Mouse (Mus musculus): Measurements from ENCODE around the gene Edar. TPM values are rescaled to one million over a fixed set of nuclear protein-coding genes. Genes with fewer than 3 reads are reported as not detected.

Gene Edar
- polyA plus RNA-seq, 1 experiment from 2014 or later: 0.89 TPM

DNA sequence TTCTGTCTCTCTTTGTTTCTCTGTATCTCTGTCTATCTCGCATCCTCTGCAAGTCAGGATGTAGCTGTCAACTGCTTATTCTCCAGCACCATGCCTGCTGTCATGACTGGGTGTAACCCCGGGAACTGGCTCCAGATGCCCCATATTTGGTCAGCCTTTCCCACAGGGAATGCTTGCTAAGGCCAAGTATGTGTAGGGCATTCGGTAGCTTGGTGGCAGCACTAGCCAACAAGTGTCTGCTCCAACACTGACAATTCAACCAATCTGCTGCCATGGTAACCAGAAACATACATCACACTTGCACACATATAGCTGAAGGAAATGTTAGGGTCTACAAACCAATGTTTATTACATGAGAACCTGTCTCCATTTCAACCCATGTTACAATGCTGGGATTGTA is 21.8 kb downstream of the Edar start:
- H3K9ac ChIP-seq (ENCODE audit: low read length): no peak overlapping the region
- no peaks in the 10 kb centered on the region for H3K36me3 ChIP-seq (ENCODE audit: control insufficient read depth, insufficient read depth, low read length)
- H3K27ac ChIP-seq (ENCODE audit: low read depth, low read length): no peak overlapping the region
- DNase-seq (ENCODE audit: low spot score) (no peak), ATAC-seq (no peak)
- H3K4me2 ChIP-seq (ENCODE audit: low read length): no peak overlapping the region
- 86% methylated on average over 3 of the region's 3 CpGs for WGBS
- no peaks in the 10 kb centered on the region; the same call in 1 of the 2 replicates for H3K27me3 ChIP-seq (replicated peaks; ENCODE audit: control insufficient read depth, insufficient read depth, low read length)
- H3K4me3 ChIP-seq (ENCODE audit: low read depth, low read length): no peak overlapping the region
- peaks cover 20% of the 10 kb centered on the region for H3K4me1 ChIP-seq (ENCODE audit: control insufficient read depth, insufficient read depth, low read length)
- H3K9me3 ChIP-seq (replicated peaks; ENCODE audit: control insufficient read depth, low read length): no peaks in the 10 kb centered on the region; the same call in 1 of the 2 replicates

DNA sequence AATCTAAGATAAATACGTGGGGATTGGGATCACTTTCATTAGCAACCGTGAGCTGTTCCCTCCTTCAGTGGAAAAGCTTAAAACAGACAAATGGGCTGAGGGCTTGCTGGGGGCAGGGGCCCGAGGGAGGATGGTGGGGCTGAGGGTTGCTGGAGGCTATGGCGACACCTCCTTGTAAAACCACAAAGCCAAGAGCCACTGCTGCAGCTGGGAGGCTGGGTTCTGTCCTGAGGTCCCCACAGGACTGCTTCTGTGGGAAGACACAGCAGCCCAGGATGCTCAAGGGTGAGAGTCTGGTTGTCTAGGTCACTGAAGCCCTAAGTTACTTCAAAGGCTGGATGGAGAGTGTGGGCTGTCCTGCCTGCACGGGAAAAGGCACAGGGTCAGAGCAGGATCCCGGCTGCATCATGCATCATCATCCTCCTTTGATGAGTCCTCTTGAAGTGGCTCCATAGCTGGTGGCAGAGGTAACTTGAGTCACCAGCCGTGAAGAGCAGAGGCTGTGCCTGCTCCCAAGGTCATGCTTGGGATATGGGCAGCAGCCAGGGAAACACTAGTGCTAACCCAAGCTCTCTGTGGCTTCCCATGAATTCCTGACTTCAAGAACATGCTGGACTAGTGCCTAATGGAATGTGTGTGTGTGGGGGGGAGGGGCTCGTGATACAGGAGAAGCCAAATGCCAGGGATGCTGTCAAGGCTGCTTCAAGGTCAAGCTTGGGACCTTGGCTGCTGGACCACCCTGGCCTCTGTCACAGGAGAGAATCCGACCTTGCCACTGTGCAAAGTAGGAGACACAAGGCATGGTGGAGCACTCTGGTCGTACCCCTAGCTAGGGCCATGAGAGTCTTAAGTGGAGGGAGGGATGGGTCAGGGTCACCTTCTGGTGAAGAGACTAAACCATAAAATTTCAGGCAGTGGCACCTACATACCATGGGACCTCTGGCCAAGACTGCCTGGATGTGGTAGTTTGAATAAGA is 22.7 kb downstream of the Edar start:
- H3K9me3 ChIP-seq (replicated peaks; ENCODE audit: control insufficient read depth, low read length): no peaks in the 10 kb centered on the region; the same call in 1 of the 2 replicates
- no peaks in the 10 kb centered on the region for H3K36me3 ChIP-seq (ENCODE audit: control insufficient read depth, insufficient read depth, low read length)
- no peaks in the 10 kb centered on the region; the same call in 1 of the 2 replicates for H3K27me3 ChIP-seq (replicated peaks; ENCODE audit: control insufficient read depth, insufficient read depth, low read length)
- DNase-seq (ENCODE audit: low spot score) (no peak), ATAC-seq (peak; percentile 40)
- peaks cover 20% of the 10 kb centered on the region for H3K4me1 ChIP-seq (ENCODE audit: control insufficient read depth, insufficient read depth, low read length)
- 22% methylated on average over 10 of the region's 10 CpGs for WGBS
- peak overlapping the region; percentile 41 for H3K4me2 ChIP-seq (ENCODE audit: low read length)
- no peak overlapping the region; the same call in 1 of the 2 replicates for H3K9ac ChIP-seq (ENCODE audit: low read length)
- H3K4me3 ChIP-seq (ENCODE audit: low read depth, low read length): no peak overlapping the region
- no peak overlapping the region for H3K27ac ChIP-seq (ENCODE audit: low read depth, low read length)

DNA sequence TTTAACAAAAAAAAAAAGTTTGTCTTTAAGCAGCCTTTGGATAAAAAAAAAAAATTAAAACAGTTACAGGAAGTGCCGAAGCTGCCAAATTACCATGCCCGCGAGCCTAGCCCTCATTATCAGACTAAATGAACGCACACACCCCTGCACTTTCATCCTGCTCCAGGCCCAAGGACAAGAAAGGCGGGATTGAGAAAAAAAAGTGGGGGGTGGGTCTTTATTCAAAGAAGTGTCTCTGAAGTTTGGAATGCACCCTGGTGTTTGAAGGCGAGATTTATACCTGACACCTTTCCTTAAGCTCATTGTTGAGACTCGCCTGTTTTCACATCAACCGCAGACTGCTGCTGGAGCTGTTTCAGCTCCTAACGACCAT is 23.4 kb downstream of the Edar start:
- 2% methylated on average over 9 of the region's 9 CpGs for WGBS

DNA sequence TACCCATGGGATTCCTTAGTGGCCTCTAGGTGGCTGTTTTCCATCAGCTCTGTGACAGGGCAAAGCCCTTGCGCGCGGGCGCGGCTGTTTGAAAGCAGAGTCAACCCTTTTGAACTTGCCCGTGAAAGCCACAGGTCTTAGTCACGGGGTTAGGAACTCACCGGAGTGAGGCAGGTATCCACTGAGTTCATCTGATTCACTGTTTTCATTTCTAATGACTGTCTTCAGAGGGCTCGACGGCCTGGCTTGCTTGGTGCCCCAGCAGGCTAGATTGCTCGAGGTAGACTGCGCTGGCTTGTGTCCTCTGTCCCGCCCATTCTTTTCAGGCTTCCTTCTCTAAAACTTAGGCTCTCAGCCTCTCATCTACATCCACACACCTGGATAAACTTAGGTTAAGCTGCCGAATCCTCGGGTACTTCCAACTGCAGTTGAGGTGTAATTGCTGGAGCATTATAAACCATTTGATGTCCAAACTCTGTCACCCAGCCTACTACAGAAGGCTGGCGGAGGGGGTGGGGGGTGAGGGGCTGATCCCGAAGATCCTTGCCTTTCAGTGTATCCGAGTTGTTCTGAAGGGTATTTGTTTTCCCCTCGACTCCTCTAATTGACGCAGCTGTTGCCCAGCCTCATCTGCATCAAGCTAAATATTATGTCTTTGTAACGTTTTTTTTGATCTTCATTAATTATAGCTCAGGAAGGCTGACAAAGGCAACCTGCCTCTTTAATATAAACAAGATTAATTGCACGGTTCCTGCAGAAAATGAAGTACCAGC is 24.0 kb downstream of the Edar start:
- no peak overlapping the region for H3K9ac ChIP-seq (ENCODE audit: low read length)
- H3K36me3 ChIP-seq (ENCODE audit: control insufficient read depth, insufficient read depth, low read length): no peaks in the 10 kb centered on the region
- H3K4me3 ChIP-seq (ENCODE audit: low read depth, low read length): no peak overlapping the region
- no peak overlapping the region for H3K27ac ChIP-seq (ENCODE audit: low read depth, low read length)
- DNase-seq (ENCODE audit: low spot score) (no peak), ATAC-seq (peak; percentile 83)
- peak overlapping the region; percentile 41 for H3K4me2 ChIP-seq (ENCODE audit: low read length)
- H3K9me3 ChIP-seq (replicated peaks; ENCODE audit: control insufficient read depth, low read length): no peaks in the 10 kb centered on the region; the same call in 1 of the 2 replicates
- peaks cover 20% of the 10 kb centered on the region for H3K4me1 ChIP-seq (ENCODE audit: control insufficient read depth, insufficient read depth, low read length)
- H3K27me3 ChIP-seq (replicated peaks; ENCODE audit: control insufficient read depth, insufficient read depth, low read length): peaks cover 4% of the 10 kb centered on the region
- 2% methylated on average over 22 of the region's 22 CpGs for WGBS

More for the DNA sequence above, 23.4 kb downstream of the Edar start:
- Histone ChIP-seq H3K27ac (ENCODE audit: low read depth, low read length) (no peak overlapping the region), H3K4me2 (ENCODE audit: low read length) (peak overlapping the region; percentile 41), H3K4me1 (ENCODE audit: control insufficient read depth, insufficient read depth, low read length) (peaks cover 20% of the 10 kb centered on the region), H3K27me3 (replicated peaks; ENCODE audit: control insufficient read depth, insufficient read depth, low read length) (peaks cover 3% of the 10 kb centered on the region), H3K9ac (ENCODE audit: low read length) (no peak overlapping the region; the same call in 1 of the 2 replicates), H3K36me3 (ENCODE audit: control insufficient read depth, insufficient read depth, low read length) (no peaks in the 10 kb centered on the region), H3K9me3 (replicated peaks; ENCODE audit: control insufficient read depth, low read length) (no peaks in the 10 kb centered on the region; the same call in 1 of the 2 replicates), H3K4me3 (ENCODE audit: low read depth, low read length) (no peak overlapping the region)
- ATAC-seq (peak; percentile 75), DNase-seq (ENCODE audit: low spot score) (peak; percentile 77)

DNA sequence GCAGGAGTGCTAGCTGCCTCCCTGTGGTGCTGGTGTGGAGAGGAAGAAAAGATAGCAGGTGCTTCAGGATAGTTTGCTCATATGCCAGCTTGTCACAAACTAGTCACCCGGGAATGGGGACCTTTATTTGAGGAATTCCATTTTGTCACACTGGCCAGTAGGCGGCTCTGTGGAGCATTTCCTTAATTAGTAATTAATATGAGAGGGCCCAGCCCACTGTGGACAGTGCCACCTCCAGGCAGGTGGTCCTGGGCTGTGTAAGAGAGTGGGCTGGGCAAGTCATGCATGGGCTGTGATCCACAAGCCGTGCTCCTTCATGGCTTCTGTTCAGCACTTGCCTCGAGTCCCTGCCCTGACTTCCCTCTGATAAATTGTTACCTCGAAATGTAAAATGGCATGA is 26.7 kb downstream of the Edar start:
- Histone ChIP-seq H3K36me3 (ENCODE audit: control insufficient read depth, insufficient read depth, low read length) (no peaks in the 10 kb centered on the region), H3K4me3 (ENCODE audit: low read depth, low read length) (no peak overlapping the region), H3K27me3 (replicated peaks; ENCODE audit: control insufficient read depth, insufficient read depth, low read length) (peaks cover 4% of the 10 kb centered on the region), H3K9ac (ENCODE audit: low read length) (no peak overlapping the region), H3K27ac (ENCODE audit: low read depth, low read length) (no peak overlapping the region), H3K4me2 (ENCODE audit: low read length) (no peak overlapping the region), H3K4me1 (ENCODE audit: control insufficient read depth, insufficient read depth, low read length) (peaks cover 20% of the 10 kb centered on the region), H3K9me3 (replicated peaks; ENCODE audit: control insufficient read depth, low read length) (no peaks in the 10 kb centered on the region; the same call in 1 of the 2 replicates)
- DNase-seq (ENCODE audit: low spot score): no peak
- ATAC-seq: no peak
- WGBS: 53% methylated on average over 5 of the region's 5 CpGs

DNA sequence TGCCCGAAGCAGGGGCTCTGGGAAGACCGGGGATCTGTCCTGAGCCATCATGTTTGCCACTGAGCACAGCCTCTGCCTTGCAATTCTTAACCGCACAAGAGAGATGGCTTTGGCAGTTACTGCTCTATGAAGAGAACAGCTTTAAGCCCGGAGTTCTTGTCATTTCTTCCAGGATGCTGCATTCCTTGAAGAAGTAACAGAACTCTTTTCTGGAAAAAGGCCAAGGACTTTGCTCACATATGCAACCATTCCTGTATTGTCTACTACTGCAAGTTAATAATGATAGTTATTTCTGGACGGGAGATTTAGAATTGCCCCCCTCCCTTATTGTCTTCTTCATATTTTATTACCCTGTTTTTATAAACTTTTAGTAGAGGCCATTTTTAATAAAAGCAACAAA is 30.8 kb downstream of the Edar start:
- peaks cover 4% of the 10 kb centered on the region for H3K27me3 ChIP-seq (replicated peaks; ENCODE audit: control insufficient read depth, insufficient read depth, low read length)

DNA sequence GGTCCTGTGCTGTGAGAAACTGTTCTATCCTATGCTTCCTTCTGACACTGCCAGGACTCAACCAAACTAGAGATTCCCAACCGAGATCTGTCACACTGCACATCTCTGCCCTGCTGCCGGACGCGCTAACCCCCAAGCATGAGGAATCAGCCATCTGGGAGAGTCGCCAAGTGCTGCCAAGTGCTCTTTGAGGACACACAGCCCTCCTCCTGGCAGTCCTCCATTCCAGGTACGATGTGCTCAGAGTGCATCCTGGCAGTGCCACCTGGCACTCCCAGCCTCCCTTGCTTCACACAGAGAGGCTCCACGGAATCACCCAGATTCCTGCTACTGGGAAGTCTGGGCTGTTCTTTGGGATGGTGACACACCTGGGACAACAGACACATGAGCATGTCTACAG is 31.3 kb downstream of the Edar start:
- no peak overlapping the region for H3K27ac ChIP-seq (ENCODE audit: low read depth, low read length)
- H3K9me3 ChIP-seq (replicated peaks; ENCODE audit: control insufficient read depth, low read length): no peaks in the 10 kb centered on the region
- H3K36me3 ChIP-seq (ENCODE audit: control insufficient read depth, insufficient read depth, low read length): no peaks in the 10 kb centered on the region
- H3K9ac ChIP-seq (ENCODE audit: low read length): no peak overlapping the region
- DNase-seq (ENCODE audit: low spot score) (no peak), ATAC-seq (no peak)
- H3K4me1 ChIP-seq (ENCODE audit: control insufficient read depth, insufficient read depth, low read length): peaks cover 8% of the 10 kb centered on the region; the same call in 1 of the 2 replicates
- no peak overlapping the region for H3K4me3 ChIP-seq (ENCODE audit: low read depth, low read length)
- H3K4me2 ChIP-seq (ENCODE audit: low read length): no peak overlapping the region
- 60% methylated on average over 7 of the region's 7 CpGs for WGBS
- peaks cover 4% of the 10 kb centered on the region for H3K27me3 ChIP-seq (replicated peaks; ENCODE audit: control insufficient read depth, insufficient read depth, low read length)

More for the DNA sequence above, 30.8 kb downstream of the Edar start:
- no peaks in the 10 kb centered on the region; the same call in 1 of the 2 replicates for H3K9me3 ChIP-seq (replicated peaks; ENCODE audit: control insufficient read depth, low read length)
- no peak overlapping the region for H3K9ac ChIP-seq (ENCODE audit: low read length)
- no peak for DNase-seq (ENCODE audit: low spot score)
- no peak overlapping the region for H3K4me3 ChIP-seq (ENCODE audit: low read depth, low read length)
- no peak overlapping the region for H3K27ac ChIP-seq (ENCODE audit: low read depth, low read length)
- H3K4me1 ChIP-seq (ENCODE audit: control insufficient read depth, insufficient read depth, low read length): peaks cover 3% of the 10 kb centered on the region; the same call in 1 of the 2 replicates
- no peak for ATAC-seq
- H3K36me3 ChIP-seq (ENCODE audit: control insufficient read depth, insufficient read depth, low read length): no peaks in the 10 kb centered on the region
- no peak overlapping the region for H3K4me2 ChIP-seq (ENCODE audit: low read length)
- 85% methylated on average over 5 of the region's 5 CpGs for WGBS

DNA sequence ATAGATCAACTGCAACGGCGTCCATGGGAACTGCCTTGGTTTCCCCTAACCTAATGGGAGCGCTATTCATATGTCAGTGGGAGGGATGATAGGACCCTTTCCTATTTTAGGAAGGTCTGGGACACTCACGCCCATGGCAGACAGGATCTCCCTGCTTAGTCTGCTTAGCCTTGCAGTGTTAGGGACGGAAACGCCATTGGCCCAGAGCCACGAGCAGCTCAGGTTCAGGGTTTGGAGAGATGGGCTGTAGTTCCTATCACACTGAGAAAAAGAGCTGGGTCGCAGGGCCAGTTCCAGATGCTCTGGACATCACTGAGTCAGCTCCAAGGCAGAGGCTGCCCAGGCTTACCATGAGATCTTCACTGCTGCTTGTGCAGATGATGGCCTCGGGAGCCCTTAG is 32.5 kb downstream of the Edar start:
- Histone ChIP-seq H3K4me2 (ENCODE audit: low read length) (no peak overlapping the region), H3K4me1 (ENCODE audit: control insufficient read depth, insufficient read depth, low read length) (peaks cover 8% of the 10 kb centered on the region; the same call in 1 of the 2 replicates), H3K9me3 (replicated peaks; ENCODE audit: control insufficient read depth, low read length) (no peaks in the 10 kb centered on the region), H3K4me3 (ENCODE audit: low read depth, low read length) (no peak overlapping the region), H3K27ac (ENCODE audit: low read depth, low read length) (no peak overlapping the region), H3K27me3 (replicated peaks; ENCODE audit: control insufficient read depth, insufficient read depth, low read length) (peaks cover 4% of the 10 kb centered on the region), H3K9ac (ENCODE audit: low read length) (no peak overlapping the region), H3K36me3 (ENCODE audit: control insufficient read depth, insufficient read depth, low read length) (no peaks in the 10 kb centered on the region)
- 91% methylated on average over 9 of the region's 9 CpGs for WGBS
- no peak for DNase-seq (ENCODE audit: low spot score)
- ATAC-seq: no peak

All from forebrain, embryonic 14.5 days (tissue).